Mouse (Mus musculus) adrenal gland, postnatal 4 days (tissue): Measurements from ENCODE around the gene Adgrg6. TPM values are rescaled to one million over a fixed set of nuclear protein-coding genes. Genes with fewer than 3 reads are reported as not detected.
A peak's percentile ranks its signal among the peaks of the same experiment; 100 is the strongest.

Experiments used
- DNase-seq, 2 experiments: peaks; one replicate each; pipeline ENCODE4 v3.0.0; 2021 to 2022; ENCODE audit warnings: low spot score in 2 of 2, mixed read lengths in 2 of 2
- long read RNA-seq, 2 experiments: library from polyadenylated mRNA; stranded (forward); transcript quantifications; one replicate each; pipeline ENCODE4 v2.0.0; 2021
- total RNA-seq, 2 experiments: library from RNA; stranded (reverse); gene quantifications; 2 replicates each; pipeline ENCODE4 v1.2.3; 2021

The Adgrg6 gene
- 1 to 10 TPM; 3.8 to 6.0 TPM for total RNA-seq
- long read RNA-seq, experiment 1 = 0 reads
- long read RNA-seq, experiment 2, partial matches to known transcripts = 3 of 7 reads
- long read RNA-seq, experiment 2, other reads (novel, unspliced or antisense) = 4 of 7 reads

DNA sequence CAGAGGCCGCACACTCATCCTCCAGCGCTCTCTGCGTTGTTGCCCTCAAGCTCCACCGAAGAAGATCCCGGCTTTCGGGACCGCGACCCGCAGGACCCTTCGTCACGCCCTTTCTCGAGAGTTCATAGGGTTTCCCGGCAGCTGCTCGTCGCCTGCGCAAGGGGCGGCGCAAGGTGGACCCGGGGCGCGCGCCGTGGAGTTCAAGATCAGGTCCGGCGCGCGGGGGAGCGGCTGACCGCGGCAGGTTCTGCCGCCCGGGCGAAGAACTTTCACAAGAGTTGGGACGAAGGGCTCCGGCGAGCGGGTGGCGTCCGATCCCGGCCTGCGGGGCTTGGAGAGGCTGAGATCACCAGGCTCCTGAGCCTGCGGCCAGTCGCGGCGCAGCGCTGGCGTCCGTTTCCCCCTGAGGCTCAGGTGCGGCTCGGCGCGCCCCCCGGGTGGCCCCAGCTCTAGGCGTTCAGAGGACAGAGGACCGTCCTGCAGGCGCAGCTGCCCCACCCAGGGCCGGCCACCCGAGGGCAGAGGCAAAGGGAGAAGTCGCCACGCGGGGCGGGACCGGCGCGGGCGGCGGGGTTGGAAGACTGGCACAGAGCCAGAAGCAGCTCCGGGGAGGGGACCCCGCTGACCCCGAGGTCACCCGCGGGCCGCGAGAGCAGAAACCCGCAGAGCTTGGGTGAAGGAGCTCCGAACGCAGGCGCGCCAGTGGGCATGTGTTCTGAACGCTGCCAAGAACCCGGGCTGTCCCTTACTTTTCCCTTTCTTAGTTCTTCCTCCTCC lies at the start of gene Adgrg6:
Gene Adgrg6 (minus strand): TSS at position 719 of the 777 bp plus-strand sequence.
- peak; percentile 13 to 19 for DNase-seq

GRCm38 (mm10) chr10:14592215-14592614 lies 46.8 kb upstream of the Adgrg6 start:
- DNase-seq = no peak

DNA sequence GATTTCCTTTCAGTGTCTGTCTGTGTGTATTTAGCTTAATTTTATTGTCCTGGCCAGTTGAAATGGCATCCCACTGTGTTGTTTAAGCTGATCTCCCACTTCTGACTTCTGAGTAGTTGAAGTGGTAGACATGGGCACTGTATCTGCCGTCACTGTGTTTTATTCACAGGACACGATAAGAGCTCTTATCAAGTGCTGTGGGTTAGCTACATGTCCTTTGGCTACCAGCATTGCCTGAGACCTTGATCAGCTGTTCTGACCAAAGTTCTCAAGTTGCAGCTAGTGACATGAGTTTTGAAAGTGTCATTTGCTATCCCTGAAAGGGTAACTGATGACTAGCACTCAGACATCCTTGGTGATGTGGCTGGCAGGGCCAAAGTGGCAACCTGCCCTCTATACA lies 45.4 kb upstream of the Adgrg6 start:
- no peak for DNase-seq

- no peak for DNase-seq
Observed at GRCm38 (mm10) chr10:14589667-14590066, 44.2 kb upstream of the Adgrg6 start.

- DNase-seq = no peak
Observed at GRCm38 (mm10) chr10:14583496-14583895, 38.0 kb upstream of the Adgrg6 start.

- DNase-seq = no peak
Observed at GRCm38 (mm10) chr10:14574255-14574654, 28.8 kb upstream of the Adgrg6 start.

DNA sequence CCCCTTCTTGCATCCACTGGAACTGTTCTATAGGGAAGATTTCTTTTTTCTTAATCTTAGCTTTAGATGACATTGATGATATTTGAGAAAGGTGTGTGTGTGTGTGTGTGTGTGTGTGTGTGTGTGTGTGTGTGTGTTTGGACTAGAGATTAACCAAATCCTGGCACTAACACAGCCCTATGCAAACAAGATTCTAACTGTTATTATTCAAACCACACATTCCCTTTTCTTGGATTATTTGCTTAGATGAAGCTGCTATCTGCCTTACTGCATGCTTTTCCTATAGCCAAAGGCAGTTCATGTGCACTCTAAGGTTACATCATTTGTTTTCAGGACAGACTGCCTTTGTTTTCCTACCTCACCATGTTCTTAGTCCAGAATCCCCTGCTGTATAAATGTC lies 25.7 kb upstream of the Adgrg6 start:
- DNase-seq = no peak

DNA sequence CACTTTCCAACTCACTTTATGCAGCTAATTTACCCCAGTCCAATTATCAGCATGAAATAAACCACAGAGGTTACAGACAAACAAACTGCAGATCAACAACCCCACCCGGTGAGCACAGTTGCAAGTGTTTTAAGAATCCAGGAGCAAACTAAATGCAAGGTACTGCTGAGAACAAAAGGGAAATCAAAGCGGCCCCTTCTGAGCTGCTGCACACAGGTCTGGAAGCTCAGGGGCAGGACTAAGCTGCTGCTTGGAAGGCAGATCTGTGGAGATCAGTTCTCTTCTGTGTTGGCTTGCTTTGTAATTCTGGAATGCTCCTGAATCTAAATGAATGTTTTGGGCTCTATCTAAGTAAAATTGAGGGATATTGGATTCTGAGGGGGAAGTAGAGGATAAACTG lies 25.2 kb upstream of the Adgrg6 start:
- DNase-seq = no peak

DNA sequence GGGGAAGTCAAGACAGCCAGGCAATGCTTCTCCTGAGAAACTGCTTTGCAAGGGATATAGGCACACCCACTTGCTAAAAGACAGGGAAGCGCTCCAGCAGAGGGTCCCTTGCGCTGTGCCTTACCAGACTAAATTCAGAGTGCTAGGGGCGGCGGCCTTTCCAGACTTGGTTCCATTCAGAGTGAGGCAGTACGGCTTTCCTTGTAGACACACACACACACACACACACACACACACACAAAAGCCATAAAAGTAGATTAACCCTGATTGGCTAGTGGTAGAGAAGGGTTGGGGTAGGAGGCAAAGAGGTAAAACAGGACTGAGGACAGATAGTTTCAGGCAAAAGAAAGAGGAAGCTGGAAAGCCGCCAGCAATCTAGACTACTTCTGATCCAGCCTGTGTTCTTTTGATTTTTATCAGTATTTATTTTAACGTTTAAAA lies 672 bp upstream of the Adgrg6 start:
- DNase-seq = no peak

- no peak for DNase-seq
Observed at GRCm38 (mm10) chr10:14544608-14544940, 885 bp downstream of the Adgrg6 start.

DNA sequence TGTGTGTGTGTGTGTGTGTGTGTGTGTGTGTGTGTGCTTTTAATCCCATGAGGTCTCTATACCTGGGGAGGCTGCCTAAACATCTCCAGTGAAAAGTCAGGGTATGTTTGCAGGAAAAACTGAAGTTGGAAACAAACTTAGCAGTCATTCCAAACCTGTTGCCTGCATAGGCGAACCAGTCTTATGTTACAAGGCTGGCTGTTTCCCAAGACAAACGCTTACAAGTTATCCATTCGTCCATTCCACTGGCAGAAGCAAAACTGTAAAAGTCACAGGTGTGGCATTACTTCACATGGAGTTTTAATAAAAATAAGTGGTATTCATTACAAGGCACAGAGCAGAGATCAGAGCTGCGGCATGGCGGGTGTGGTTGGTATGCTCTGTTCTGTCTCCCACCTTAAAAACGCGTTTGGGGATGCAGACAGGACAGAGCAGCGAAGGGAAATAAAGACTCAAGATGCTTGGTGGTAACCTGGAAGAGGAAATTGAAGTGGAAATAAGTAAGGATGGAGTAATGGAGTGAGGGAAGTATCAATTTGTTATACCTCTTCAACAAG lies 1.9 kb downstream of the Adgrg6 start:
- DNase-seq = no peak

- no peak for DNase-seq
Observed at GRCm38 (mm10) chr10:14537102-14537501, 8.4 kb downstream of the Adgrg6 start.

DNA sequence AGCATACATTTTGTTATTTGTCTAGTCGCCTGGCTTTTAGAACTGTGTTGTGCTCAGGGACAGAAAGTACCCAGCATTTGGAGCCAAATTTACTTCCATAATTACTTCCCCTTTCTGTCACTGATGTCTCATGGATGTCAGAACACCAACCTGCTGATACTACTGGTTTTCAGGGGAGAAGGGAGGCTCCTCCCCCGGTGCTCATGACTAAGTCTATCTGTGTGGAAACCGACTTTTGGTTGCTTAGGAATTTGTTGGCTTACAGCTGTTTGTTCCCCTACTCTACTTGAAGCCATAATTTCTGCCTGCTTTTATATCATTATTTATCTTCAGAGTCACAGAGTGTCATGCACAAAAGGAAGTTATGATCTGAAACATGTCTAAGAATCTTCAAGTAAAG lies 14.4 kb downstream of the Adgrg6 start:
- DNase-seq = no peak

DNA sequence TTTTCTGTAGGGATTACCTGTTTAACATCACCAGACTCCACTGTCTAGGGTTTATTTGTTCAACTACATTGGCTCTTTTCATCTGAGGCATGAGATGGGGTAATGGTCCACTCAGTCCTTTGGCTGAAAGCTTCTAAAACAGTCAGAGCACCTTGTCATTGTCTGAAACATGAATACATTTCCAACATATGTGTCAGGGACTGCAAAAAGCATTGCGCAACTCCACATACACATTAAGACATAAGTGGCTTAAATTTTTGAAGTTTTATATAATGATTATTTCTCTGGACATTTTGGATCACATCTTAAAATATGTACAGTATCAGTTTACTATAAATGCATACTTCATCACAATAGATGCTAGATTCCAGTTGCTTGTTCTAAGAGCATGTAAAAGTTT lies 14.8 kb downstream of the Adgrg6 start:
- DNase-seq = no peak

DNA sequence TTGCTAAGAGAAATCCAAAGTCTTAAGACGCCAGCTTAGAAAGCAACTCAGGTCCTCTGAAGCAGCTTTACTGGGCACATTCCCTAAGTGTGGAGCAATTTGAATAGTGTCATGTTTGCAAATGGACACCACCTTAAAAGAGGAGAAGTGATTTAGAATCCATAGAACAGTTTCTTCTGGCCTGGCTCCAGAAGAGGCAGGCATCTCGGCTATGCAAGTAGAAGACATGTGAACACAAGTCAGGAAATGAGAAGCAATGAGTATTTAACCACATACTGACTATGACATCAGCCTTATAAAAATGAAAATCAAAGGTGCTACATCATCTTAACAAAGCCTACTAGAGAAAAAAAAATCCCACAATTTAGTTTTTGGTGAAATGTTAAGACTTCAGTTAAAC lies 17.7 kb downstream of the Adgrg6 start:
- no peak for DNase-seq

DNA sequence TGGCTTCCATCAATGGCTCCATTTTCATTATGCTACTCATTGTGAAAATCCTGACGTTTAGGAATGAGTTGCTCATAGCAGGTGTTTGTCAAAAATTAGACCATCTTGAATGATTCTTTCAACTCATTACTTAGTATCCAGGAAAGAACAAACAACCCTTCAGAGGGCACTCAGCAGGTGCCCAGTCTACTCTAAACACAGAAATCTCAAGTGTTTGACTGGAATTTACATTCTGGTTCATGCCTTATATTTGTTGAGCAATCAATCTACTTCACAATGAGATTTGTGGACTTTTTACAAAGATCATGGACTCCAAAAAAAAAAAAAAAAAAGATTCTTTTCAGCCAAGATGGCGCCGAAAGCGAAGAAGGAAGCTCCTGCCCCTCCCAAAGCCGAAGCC lies 22.7 kb downstream of the Adgrg6 start:
- DNase-seq = no peak

DNA sequence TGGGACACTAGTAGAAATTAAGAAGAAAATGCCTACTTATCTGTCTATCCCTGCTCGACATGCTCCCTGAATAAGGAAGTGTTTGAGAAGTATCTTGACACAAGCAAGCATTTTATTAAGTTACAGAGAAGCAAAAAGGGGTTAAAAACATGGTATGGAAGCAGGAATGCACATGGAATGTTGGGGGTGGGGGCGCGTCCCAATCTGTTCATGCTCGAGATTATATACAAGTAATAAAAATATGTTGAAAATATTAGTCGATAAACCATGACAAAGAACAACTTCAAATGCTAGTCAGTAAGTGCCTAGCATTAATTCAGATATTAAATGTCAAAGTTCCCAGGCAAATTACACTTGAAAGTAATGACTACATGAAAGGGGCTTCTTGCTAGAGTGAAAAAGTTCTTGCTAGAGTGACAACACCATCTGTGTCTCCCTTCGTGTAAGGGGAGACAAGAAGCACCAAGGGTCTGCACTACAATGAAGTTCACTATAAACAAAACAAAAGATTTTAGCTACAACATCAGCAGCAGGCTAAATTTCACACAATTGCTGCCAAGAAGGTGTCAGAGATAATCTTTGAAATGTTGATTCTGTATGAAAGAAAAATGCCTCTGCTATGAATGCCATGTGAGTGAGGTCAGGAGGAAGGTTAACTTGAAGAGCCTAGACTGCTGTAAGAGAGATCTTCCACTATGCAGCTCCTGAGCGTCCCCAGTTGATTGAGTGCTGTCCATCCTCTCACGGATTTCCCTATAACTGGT lies 24.4 kb downstream of the Adgrg6 start:
- DNase-seq = no peak

DNA sequence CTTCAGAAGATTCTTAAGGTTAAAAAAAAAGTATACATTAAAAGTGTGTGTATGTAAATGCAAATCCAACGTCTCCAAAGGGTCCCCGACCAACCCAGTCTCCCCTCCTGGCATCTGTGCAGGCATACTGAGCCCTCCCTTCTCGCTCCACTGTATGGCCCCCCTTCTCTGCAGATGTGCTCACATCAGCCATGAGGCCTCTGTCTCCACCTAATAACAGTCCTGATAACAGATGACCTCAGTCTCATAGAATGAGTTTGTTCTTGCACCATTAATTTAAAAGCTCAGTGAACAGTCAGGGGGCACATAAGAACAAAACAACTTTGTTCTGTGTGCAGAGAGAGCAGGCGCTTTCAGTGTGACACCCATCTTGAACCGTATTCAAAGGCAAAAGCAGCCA lies 27.6 kb downstream of the Adgrg6 start:
- no peak for DNase-seq

DNA sequence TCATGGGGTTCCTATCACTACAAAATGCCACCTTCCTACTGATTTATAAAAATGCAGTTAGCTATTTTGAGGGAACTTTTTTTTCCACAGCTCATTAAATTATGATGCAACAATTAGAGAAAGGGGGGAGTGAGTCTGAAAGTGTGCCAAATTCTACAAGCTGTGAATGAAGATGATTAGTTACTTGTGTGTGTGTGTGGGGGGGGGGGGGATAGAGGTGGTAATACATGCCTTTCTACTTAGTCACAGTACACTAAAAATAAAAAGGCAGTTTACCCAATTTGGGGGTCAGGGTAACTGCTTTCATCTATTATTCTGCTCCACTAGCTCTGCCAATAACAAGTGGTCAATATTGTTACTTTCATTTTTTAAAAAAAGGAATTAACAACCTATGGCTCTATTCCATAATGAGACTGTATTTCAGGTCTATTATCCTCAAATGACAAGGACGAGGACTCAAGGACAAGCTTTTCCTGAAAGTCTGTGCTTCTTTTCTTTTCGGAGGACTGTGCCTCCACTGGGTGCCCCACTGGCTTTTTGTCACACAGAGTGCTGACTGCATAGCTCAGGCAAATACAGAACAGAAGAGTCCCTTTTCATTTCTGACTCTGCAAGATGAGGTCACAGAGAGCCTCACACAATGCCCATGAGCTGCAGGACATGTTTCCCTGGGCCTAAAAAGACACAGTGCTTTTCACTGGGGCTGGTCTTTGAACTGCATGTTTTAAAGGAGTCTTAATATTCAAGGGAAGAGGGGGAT lies 33.4 kb downstream of the Adgrg6 start:
- DNase-seq = no peak

DNA sequence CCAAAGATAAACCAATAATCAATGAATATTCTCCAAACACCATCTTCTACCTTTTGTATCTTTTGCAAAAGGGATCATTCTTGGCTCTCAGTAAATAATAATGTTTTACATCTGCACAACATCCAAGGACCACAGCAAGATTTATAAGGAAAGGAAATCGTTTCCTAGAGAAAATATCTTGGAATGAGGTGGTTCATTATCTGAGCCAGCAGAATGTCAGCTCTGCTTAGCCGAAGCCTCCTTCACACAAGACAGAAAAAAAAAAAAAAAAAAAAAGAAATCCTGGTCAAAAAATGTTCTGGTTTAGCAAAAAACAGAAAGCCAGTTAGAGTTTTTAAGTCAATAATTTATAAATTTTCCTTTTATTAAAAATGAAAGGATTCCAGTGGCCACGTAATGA lies 34.3 kb downstream of the Adgrg6 start:
- DNase-seq = no peak

DNA sequence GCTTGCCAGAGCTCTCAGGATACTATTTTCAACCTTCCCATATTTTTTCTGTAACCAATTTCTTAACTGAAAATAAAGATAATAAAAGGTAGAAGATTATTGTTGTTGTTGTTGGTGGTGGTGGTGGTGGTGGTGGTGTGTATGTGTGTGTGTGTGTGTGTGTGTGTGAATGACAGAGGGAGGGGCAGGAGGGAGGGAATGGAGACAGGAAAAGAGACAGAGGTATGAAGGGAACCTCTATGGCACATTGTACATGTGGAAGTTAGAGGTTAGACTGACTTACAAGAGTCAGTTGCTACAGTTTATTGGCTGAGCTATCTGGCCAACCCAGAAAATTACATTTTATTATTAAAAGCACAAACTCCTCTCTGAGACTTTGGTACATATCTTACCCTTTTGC lies 49.8 kb downstream of the Adgrg6 start:
- no peak for DNase-seq
